Mouse (Mus musculus) forebrain, embryonic 16.5 days (tissue): ENCODE measurements around the gene Galnt2. TPM values are rescaled to one million over a fixed set of nuclear protein-coding genes. Genes with fewer than 3 reads are reported as not detected.
A peak's percentile ranks its signal among the peaks of the same experiment; 100 is the strongest.

Source experiments
- ATAC-seq: fragments of 200-750 bp; cut with Nextera tagmentation; 2 replicates; pipeline ENCODE4 v1.8.0; 2017; ENCODE audit warnings: mild to moderate bottlenecking, moderate library complexity
- H3K27ac ChIP-seq: fragments of 300-500 bp; sonication (generic); 2 replicates; pipeline ENCODE4 v1.5.1; 2014; ENCODE audit warnings: low read length, control low read depth
- H3K27me3 ChIP-seq: fragments of 300-500 bp; sonication (generic); replicated peaks from 2 replicates; pipeline ENCODE4 v1.6.1; 2014; ENCODE audit warnings: low read length; ENCODE audit not compliant: control insufficient read depth, insufficient read depth
- H3K36me3 ChIP-seq: fragments of 300-500 bp; sonication (generic); 2 replicates; pipeline ENCODE4 v1.6.1; 2014; ENCODE audit not compliant: control insufficient read depth, insufficient read depth
- H3K4me1 ChIP-seq: fragments of 300-500 bp; sonication (generic); replicated peaks from 2 replicates; pipeline ENCODE4 v1.6.1; 2014; ENCODE audit warnings: low read length; ENCODE audit not compliant: control insufficient read depth, insufficient read depth
- H3K4me2 ChIP-seq: fragments of 300-500 bp; sonication (generic); 2 replicates; pipeline ENCODE4 v1.6.1; 2014; ENCODE audit warnings: mild to moderate bottlenecking, low read length, control low read depth
- H3K4me3 ChIP-seq: fragments of 300-500 bp; sonication (generic); replicated peaks from 2 replicates; pipeline ENCODE4 v1.5.1; 2014; ENCODE audit warnings: mild to moderate bottlenecking, low read length, control low read depth
- H3K9ac ChIP-seq: fragments of 300-500 bp; sonication (generic); replicated peaks from 2 replicates; pipeline ENCODE4 v1.6.1; 2014; ENCODE audit warnings: low read depth, low read length, control low read depth
- H3K9me3 ChIP-seq: fragments of 300-500 bp; sonication (generic); 2 replicates; pipeline ENCODE4 v1.6.1; 2016; ENCODE audit warnings: low read length; ENCODE audit not compliant: control insufficient read depth
- WGBS: fragments of 180-500 bp; shearing (Covaris S2); extraction: QIAGEN DNeasy Blood & Tissue Kit; methylation state at CpG from one replicate; pipeline ENCODE4 v1.1.7; 2014; 5-methylcytosine and 5-hydroxymethylcytosine counted together
- polyA plus RNA-seq: library from polyadenylated mRNA; unstranded; fragments of >200 nt; fragmentation: Nextera tagmentation; extraction: Ambion mirVana; gene quantifications from 2 replicates; pipeline ENCODE4 v1.2.1, GENCODE M21; 2015

The Galnt2 gene
- polyA plus RNA-seq, 1 experiment from 2014 or later = 47.8 TPM

DNA sequence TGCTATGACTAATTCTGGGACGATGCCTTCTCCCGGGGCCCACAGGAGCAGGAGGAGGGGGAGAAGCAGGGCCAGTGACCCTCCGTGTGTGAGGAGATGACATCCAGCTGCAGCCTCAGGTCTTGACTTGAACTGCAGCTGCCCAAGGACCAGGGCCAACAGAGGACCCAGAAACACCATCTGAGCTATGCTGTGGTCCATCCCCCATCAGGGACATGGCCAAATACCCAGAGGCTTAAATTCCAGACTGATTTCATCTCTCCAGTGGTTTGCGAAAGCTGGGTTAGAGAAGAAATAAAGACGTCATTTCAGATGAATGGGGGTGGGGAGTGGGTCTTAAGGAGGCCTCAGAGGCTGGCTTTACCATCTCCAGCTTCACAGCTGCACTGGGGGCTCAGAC lies 35.0 kb upstream of the Galnt2 start:
- no peak overlapping the region for H3K27ac ChIP-seq
- no peak for ATAC-seq
- H3K4me1 ChIP-seq = peaks cover 12% of the 10 kb centered on the region
- WGBS = 69% methylated on average over 5 of the region's 5 CpGs
- H3K27me3 ChIP-seq = no peaks in the 10 kb centered on the region
- H3K4me2 ChIP-seq = no peak overlapping the region
- H3K9ac ChIP-seq = no peak overlapping the region; the same call in 1 of the 2 replicates
- H3K9me3 ChIP-seq = no peaks in the 10 kb centered on the region
- H3K4me3 ChIP-seq = no peak overlapping the region
- no peaks in the 10 kb centered on the region for H3K36me3 ChIP-seq

- Histone ChIP-seq H3K27me3 (no peaks in the 10 kb centered on the region), H3K4me2 (no peak overlapping the region), H3K36me3 (no peaks in the 10 kb centered on the region), H3K4me3 (no peak overlapping the region), H3K27ac (no peak overlapping the region), H3K9me3 (no peaks in the 10 kb centered on the region), H3K9ac (no peak overlapping the region), H3K4me1 (peaks cover 12% of the 10 kb centered on the region)
- no peak for ATAC-seq
- WGBS = 46% methylated on average over 5 of the region's 5 CpGs
Observed at GRCm38 (mm10) chr8:124196797-124197196, 34.4 kb upstream of the Galnt2 start.

DNA sequence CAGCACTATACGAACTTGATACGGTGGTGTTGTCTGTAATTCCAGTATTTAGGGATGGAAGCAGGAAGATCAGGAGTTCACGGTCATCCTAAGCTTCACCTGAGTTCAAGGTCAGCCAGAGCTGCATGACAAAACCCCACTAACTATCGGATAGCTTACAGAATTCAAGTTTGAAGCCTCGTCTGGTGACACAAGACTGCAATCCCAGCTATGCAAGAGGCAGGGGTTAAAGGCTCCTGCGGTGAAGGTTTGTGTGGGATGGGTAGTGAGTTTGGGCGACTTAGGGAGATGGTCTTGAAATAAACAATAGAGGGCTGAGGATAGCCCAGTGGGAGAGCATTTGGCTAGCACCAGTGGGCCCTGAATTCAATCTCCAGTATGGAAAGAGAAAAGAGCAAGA lies 33.0 kb upstream of the Galnt2 start:
- Histone ChIP-seq H3K27me3 (no peaks in the 10 kb centered on the region), H3K4me1 (peaks cover 4% of the 10 kb centered on the region; the same call in 1 of the 2 replicates), H3K4me2 (no peak overlapping the region), H3K9me3 (no peaks in the 10 kb centered on the region), H3K4me3 (no peak overlapping the region), H3K36me3 (no peaks in the 10 kb centered on the region), H3K27ac (no peak overlapping the region), H3K9ac (no peak overlapping the region)
- 78% methylated on average over 7 of the region's 7 CpGs for WGBS
- no peak for ATAC-seq

GRCm38 (mm10) chr8:124200400-124200799 lies 30.8 kb upstream of the Galnt2 start:
- Histone ChIP-seq H3K27me3 (no peaks in the 10 kb centered on the region), H3K27ac (no peak overlapping the region), H3K4me1 (peaks cover 8% of the 10 kb centered on the region; the same call in 1 of the 2 replicates), H3K36me3 (no peaks in the 10 kb centered on the region), H3K4me2 (no peak overlapping the region), H3K4me3 (no peak overlapping the region), H3K9ac (no peak overlapping the region), H3K9me3 (no peaks in the 10 kb centered on the region)
- 55% methylated on average over 7 of the region's 7 CpGs for WGBS
- no peak for ATAC-seq

DNA sequence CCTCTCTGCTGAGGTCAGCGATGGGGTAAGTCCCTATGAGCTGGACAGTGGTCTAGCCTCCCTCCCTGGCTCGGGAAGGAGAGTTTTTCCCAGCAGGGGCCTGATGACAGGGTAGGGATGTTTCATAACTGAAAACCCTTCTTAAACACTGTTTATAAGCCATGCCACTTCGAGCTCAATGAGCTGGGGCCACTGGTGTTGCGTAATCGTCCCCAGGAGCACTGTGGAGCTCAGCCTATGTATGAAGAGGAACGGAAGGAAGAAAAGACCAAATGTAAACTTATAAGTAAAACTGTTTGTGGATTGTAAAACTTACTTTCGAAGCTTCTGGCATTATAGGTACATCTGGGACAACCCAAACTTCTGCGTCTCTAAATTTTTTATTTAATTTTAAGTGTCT lies 29.5 kb upstream of the Galnt2 start:
- Histone ChIP-seq H3K9ac (no peak overlapping the region), H3K4me1 (peaks cover 5% of the 10 kb centered on the region; the same call in 1 of the 2 replicates), H3K4me2 (no peak overlapping the region), H3K36me3 (no peaks in the 10 kb centered on the region), H3K4me3 (no peak overlapping the region), H3K9me3 (no peaks in the 10 kb centered on the region), H3K27me3 (no peaks in the 10 kb centered on the region), H3K27ac (no peak overlapping the region)
- no peak for ATAC-seq
- WGBS = 86% methylated on average over 8 of the region's 8 CpGs

DNA sequence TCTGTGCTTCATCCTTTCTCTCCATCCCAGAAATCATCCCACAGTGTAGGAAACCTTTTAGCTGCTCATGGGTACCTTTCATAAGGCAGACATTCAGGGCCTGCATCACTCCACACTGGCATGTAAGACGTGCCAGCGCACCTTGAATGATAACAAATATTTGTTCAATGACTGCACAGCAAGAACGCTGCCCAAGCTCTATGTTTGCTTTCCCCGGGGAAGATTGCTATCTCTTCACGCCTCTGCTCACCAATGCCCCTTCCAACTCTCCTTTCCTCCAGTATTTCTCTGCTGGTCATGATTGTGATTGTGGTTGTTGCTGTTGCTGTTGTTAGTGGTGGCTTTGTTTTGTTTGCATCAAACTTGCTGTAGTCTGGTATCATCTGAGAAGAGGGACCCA lies 28.3 kb upstream of the Galnt2 start:
- no peaks in the 10 kb centered on the region for H3K36me3 ChIP-seq
- no peak overlapping the region for H3K4me2 ChIP-seq
- ATAC-seq = no peak
- H3K4me3 ChIP-seq = no peak overlapping the region
- H3K9ac ChIP-seq = no peak overlapping the region
- WGBS = 94% methylated on average over 5 of the region's 5 CpGs
- no peaks in the 10 kb centered on the region for H3K9me3 ChIP-seq
- H3K4me1 ChIP-seq = 0 out of 2 replicates have a peak, but pooled peaks cover 4% of the 10 kb centered on the region
- H3K27me3 ChIP-seq = no peaks in the 10 kb centered on the region
- no peak overlapping the region for H3K27ac ChIP-seq

GRCm38 (mm10) chr8:124204001-124204601 lies 27.1 kb upstream of the Galnt2 start:
- WGBS = 53% methylated on average over 13 of the region's 13 CpGs
- H3K4me3 ChIP-seq = no peak overlapping the region

DNA sequence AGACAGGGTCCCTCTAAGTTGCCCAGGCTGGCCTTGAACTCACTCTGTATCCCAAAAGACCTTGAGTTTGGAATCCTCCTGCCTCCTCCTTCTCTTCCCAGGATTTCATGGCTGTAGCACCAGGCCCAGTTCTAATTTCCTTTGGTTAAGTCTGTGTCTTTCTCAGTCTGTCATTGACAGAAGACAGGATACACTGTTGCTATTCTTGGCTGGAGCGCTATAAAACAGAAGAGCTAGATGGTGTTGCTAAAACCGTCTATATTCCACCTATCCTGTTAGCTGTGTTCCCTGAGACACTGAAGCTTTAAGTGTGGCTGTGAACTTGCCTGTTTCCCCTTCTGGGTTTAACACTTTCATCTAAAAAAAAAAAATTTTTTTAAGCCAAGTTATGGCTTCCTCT lies 19.0 kb upstream of the Galnt2 start:
- Histone ChIP-seq H3K4me1 (no peaks in the 10 kb centered on the region), H3K4me2 (no peak overlapping the region), H3K27ac (no peak overlapping the region), H3K27me3 (no peaks in the 10 kb centered on the region), H3K36me3 (no peaks in the 10 kb centered on the region), H3K9ac (no peak overlapping the region), H3K4me3 (no peak overlapping the region), H3K9me3 (no peaks in the 10 kb centered on the region)
- 72% methylated on average over 2 of the region's 2 CpGs for WGBS
- ATAC-seq = no peak

More at GRCm38 (mm10) chr8:124204001-124204601, 27.1 kb upstream of the Galnt2 start:
- no peaks in the 10 kb centered on the region for H3K9me3 ChIP-seq
- H3K4me2 ChIP-seq = no peak overlapping the region
- 0 out of 2 replicates have a peak, but pooled peaks cover 4% of the 10 kb centered on the region for H3K4me1 ChIP-seq
- ATAC-seq = peak; percentile 57
- no peaks in the 10 kb centered on the region for H3K36me3 ChIP-seq
- no peaks in the 10 kb centered on the region for H3K27me3 ChIP-seq
- no peak overlapping the region for H3K9ac ChIP-seq
- no peak overlapping the region; the same call in 1 of the 2 replicates for H3K27ac ChIP-seq

- no peak overlapping the region for H3K4me3 ChIP-seq
- no peaks in the 10 kb centered on the region for H3K4me1 ChIP-seq
- no peak overlapping the region for H3K27ac ChIP-seq
- no peak overlapping the region for H3K4me2 ChIP-seq
- no peak overlapping the region for H3K9ac ChIP-seq
- no peak for ATAC-seq
- H3K36me3 ChIP-seq = no peaks in the 10 kb centered on the region
- no peaks in the 10 kb centered on the region for H3K9me3 ChIP-seq
- no peaks in the 10 kb centered on the region for H3K27me3 ChIP-seq
Observed at GRCm38 (mm10) chr8:124216951-124217350, 14.2 kb upstream of the Galnt2 start.

DNA sequence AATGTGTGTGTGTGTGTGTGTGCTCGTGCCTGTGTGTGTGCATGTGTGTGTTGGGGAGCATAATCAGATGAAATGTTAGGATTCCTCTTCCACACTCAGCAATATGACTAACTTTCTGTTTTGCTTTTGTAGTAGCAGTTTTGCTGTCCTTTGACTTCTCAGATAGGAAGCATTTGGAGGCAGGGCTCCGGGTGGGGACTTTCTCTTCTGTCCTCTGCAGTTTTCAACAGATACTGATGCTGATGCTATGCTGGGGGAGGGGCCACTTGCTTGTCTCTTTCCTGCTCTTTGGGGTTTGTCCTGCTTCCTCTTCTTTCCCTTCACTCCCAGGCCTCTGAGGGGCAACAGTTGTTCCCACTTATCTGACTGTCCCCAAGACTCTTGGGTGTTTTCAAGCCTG lies 1.3 kb upstream of the Galnt2 start:
- Histone ChIP-seq H3K4me3 (no peak overlapping the region), H3K9me3 (no peaks in the 10 kb centered on the region), H3K27me3 (no peaks in the 10 kb centered on the region), H3K4me2 (no peak overlapping the region), H3K36me3 (no peaks in the 10 kb centered on the region), H3K4me1 (peaks cover 25% of the 10 kb centered on the region), H3K9ac (no peak overlapping the region), H3K27ac (no peak overlapping the region)
- ATAC-seq = no peak
- WGBS = 59% methylated on average over 2 of the region's 2 CpGs
